Mouse (Mus musculus) ES-Bruce4 (cell line): ENCODE measurements around the gene Vmn1r114.
"Not testable (repeated sequence)": the region's sequence is repeated elsewhere in the genome, so short reads cannot be mapped to it uniquely, and the experiment has no call there.

Experiments
- EP300 ChIP-seq: IDR thresholded peaks from 2 replicates; pipeline ENCODE4 v1.6.1; 2011; ENCODE audit warnings: low read depth, low read length; ENCODE audit not compliant: insufficient read depth
- POLR2A ChIP-seq: IDR thresholded peaks from one replicate; pipeline ENCODE4 v1.8.1; 2011; ENCODE audit warnings: low read length; ENCODE audit not compliant: insufficient read depth

- not testable (repeated sequence) for TF ChIP-seq POLR2A, EP300
These were observed 32.9 kb upstream of the Vmn1r114 start, which contains the start of gene Vmn1r115 for GRCm38 (mm10) chr7:20844885-20845284.
